Mouse (Mus musculus): ENCODE results near the gene Tnfrsf17. TPM values are rescaled to one million over a fixed set of nuclear protein-coding genes. Genes with fewer than 3 reads are reported as not detected.

Tnfrsf17 gene
- total and polyA plus RNA-seq, 3 experiments, result 0.17 to 0.42 TPM; not detected in 1

DNA sequence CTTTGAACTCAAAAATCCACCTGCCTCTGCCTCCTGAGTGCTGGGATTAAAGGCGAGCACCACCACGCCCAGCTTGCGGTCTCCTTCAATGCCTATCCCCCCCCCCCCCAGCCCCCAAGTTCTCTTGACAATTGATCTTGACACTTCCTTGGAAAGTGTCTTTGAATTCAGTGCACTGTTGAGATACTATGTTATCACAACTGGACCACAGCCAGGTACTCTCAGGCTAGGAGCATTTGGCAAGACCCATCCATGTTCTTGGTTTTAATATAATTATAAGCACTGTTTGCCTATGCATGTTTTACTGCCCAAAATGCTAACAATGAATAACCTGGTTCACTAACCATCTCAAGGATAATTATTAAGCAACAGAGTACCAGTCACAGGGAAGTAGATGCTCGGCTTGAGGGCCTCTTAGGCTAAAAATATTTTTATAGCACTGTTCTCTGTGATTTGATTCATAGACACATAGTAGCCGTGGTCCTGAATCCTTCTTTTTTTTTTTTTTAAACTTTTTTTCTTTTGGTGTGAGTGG lies 2.2 kb downstream of the Tnfrsf17 start:
- peaks cover 1% of the 10 kb centered on the region for H3K27me3 ChIP-seq (replicated peaks)
- no peak overlapping the region for H3K9ac ChIP-seq (ENCODE audit: insufficient read depth, low read depth)
- H3K4me1 ChIP-seq (ENCODE audit: control insufficient read depth in 1 of 2, insufficient read depth in 2 of 2), result peaks cover 14 to 31% of the 10 kb centered on the region in 2 experiments
- H3K79me2 ChIP-seq (replicated peaks; ENCODE audit: control insufficient read depth, extremely low read depth, insufficient read depth, poor library complexity, severe bottlenecking), result no peaks in the 10 kb centered on the region
- in situ Hi-C loops (cut with MboI; ENCODE audit: low pct_ligation_motif_present, low pct_unique_long_range_greater_than_20kb, low sequenced_read_pairs), result loop anchor here (5.0 to 10.0 kb wide), 2 partner anchors 96 to 431 kb away; no protein-coding TSS in a partner anchor
- H3K27ac ChIP-seq (ENCODE audit: insufficient read depth, low read depth), result no peak overlapping the region
- no peak for DNase-seq (ENCODE audit: extremely low read depth)
- no peak for TF ChIP-seq USF2 (conservative IDR thresholded peaks at IDR 0.05; ENCODE audit: low read depth, low read length)
- TF ChIP-seq EP300 (IDR thresholded peaks at IDR 0.05; ENCODE audit: low read length), result no peak
- dilution Hi-C loops (cut with MboI; ENCODE audit: extremely low pct_ligation_motif_present, extremely low pct_unique_long_range_greater_than_20kb, low sequenced_read_pairs), result no loop called here
- no peak overlapping the region for H3K4me3 ChIP-seq (replicated peaks in 1 of 3; ENCODE audit: low read depth in 2 of 3, low read length in 2 of 3, poor library complexity in 1 of 3)
- no peaks in the 10 kb centered on the region for H3K9me3 ChIP-seq (replicated peaks; ENCODE audit: low read length)
- no peaks in the 10 kb centered on the region for H3K36me3 ChIP-seq (replicated peaks in 1 of 2; ENCODE audit: control insufficient read depth in 1 of 2, insufficient read depth in 1 of 2, low read length in 1 of 2)
- no peak overlapping the region for H3K4me2 ChIP-seq (ENCODE audit: insufficient read depth, low read depth, poor library complexity, severe bottlenecking)

- no peaks in the 10 kb centered on the region for H3K36me3 ChIP-seq (replicated peaks in 1 of 2; ENCODE audit: control insufficient read depth in 1 of 2, insufficient read depth in 1 of 2, low read length in 1 of 2)
- DNase-seq (ENCODE audit: extremely low read depth), result no peak
- H3K27me3 ChIP-seq (replicated peaks), result peaks cover 1% of the 10 kb centered on the region
- TF ChIP-seq RAD21 (IDR thresholded peaks at IDR 0.05; ENCODE audit: low read depth, low read length) (peak; percentile 71), NRF1 (IDR thresholded peaks at IDR 0.05; ENCODE audit: low read depth, low read length) (no peak), CHD2 (IDR thresholded peaks at IDR 0.05; ENCODE audit: low read length) (no peak), SMC3 (IDR thresholded peaks at IDR 0.05; ENCODE audit: low read depth, low read length) (peak; percentile 72), CTCF (conservative IDR thresholded peaks at IDR 0.05 in 1 of 2, IDR thresholded peaks at IDR 0.05 in 1 of 2; ENCODE audit: low read depth in 2 of 2, low read length in 2 of 2) (peak in 1 of 2 experiments; percentile 70; a peak in 2 of 4 replicates), MAZ (IDR thresholded peaks at IDR 0.05; ENCODE audit: low read depth, low read length) (no peak), ZC3H11A (IDR thresholded peaks at IDR 0.05; ENCODE audit: low read depth, low read length) (peak; percentile 6; the same call in 1 of the 2 replicates), POLR2AphosphoS2 (IDR thresholded peaks at IDR 0.05; ENCODE audit: low read depth, low read length) (no peak), JUN (IDR thresholded peaks at IDR 0.05; ENCODE audit: insufficient read depth, low read depth, low read length) (no peak), JUND (conservative IDR thresholded peaks at IDR 0.05; ENCODE audit: low read depth, low read length) (no peak)
- no peak overlapping the region for H3K4me3 ChIP-seq (replicated peaks in 1 of 3; ENCODE audit: low read depth in 2 of 3, low read length in 2 of 3, poor library complexity in 1 of 3)
- dilution Hi-C loops (cut with MboI; ENCODE audit: extremely low pct_ligation_motif_present, extremely low pct_unique_long_range_greater_than_20kb, low sequenced_read_pairs) (no loop called here), in situ Hi-C loops (cut with MboI; ENCODE audit: low pct_ligation_motif_present, low pct_unique_long_range_greater_than_20kb, low sequenced_read_pairs) (loop anchor here (5.0 to 10.0 kb wide), 2 partner anchors 96 to 432 kb away; no protein-coding TSS in a partner anchor)
- H3K9me3 ChIP-seq (replicated peaks; ENCODE audit: low read length), result no peaks in the 10 kb centered on the region
- H3K79me2 ChIP-seq (replicated peaks; ENCODE audit: control insufficient read depth, extremely low read depth, insufficient read depth, poor library complexity, severe bottlenecking), result no peaks in the 10 kb centered on the region
- peaks cover 14 to 35% of the 10 kb centered on the region in 2 experiments for H3K4me1 ChIP-seq (ENCODE audit: control insufficient read depth in 1 of 2, insufficient read depth in 2 of 2)
- H3K4me2 ChIP-seq (ENCODE audit: insufficient read depth, low read depth, poor library complexity, severe bottlenecking), result no peak overlapping the region
- H3K9ac ChIP-seq (ENCODE audit: insufficient read depth, low read depth), result no peak overlapping the region
- no peak overlapping the region for H3K27ac ChIP-seq (ENCODE audit: insufficient read depth, low read depth)
Measured at GRCm38 (mm10) chr16:11316748-11317147, 3.1 kb downstream of the Tnfrsf17 start.

DNA sequence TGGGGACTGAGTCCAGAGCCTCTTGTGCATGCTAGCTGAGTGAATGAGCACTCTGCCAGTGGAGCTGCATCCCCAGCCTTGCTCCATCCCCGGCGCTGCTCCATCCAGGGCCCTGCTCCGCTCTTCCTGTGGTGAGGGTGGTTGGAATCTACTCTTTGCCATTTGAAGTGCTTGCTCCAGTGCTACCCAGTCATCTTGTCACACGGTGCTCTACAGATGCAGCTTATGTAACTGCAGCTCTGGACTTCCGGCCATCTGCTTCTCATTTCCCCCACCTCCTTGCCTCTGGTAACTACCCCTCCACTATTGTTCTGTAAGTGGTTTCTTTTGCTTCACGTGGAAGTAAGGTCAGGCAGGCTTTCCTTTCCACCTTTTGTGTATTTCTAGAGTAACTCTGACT lies 3.7 kb downstream of the Tnfrsf17 start:
- Histone ChIP-seq H3K4me2 (ENCODE audit: insufficient read depth, low read depth, poor library complexity, severe bottlenecking) (no peak overlapping the region), H3K27me3 (replicated peaks) (peaks cover 1% of the 10 kb centered on the region), H3K36me3 (replicated peaks in 1 of 2; ENCODE audit: control insufficient read depth in 1 of 2, insufficient read depth in 1 of 2, low read length in 1 of 2) (no peaks in the 10 kb centered on the region), H3K4me3 (replicated peaks in 1 of 3; ENCODE audit: low read depth in 2 of 3, low read length in 2 of 3, poor library complexity in 1 of 3) (no peak overlapping the region), H3K79me2 (replicated peaks; ENCODE audit: control insufficient read depth, extremely low read depth, insufficient read depth, poor library complexity, severe bottlenecking) (no peaks in the 10 kb centered on the region), H3K4me1 (ENCODE audit: control insufficient read depth in 1 of 2, insufficient read depth in 2 of 2) (peaks cover 14 to 38% of the 10 kb centered on the region in 2 experiments), H3K9ac (ENCODE audit: insufficient read depth, low read depth) (no peak overlapping the region), H3K27ac (ENCODE audit: insufficient read depth, low read depth) (no peak overlapping the region), H3K9me3 (replicated peaks; ENCODE audit: low read length) (no peaks in the 10 kb centered on the region)
- in situ Hi-C loops (cut with MboI; ENCODE audit: low pct_ligation_motif_present, low pct_unique_long_range_greater_than_20kb, low sequenced_read_pairs) (loop anchor here (5.0 to 10.0 kb wide), 2 partner anchors 95 to 433 kb away; no protein-coding TSS in a partner anchor), dilution Hi-C loops (cut with MboI; ENCODE audit: extremely low pct_ligation_motif_present, extremely low pct_unique_long_range_greater_than_20kb, low sequenced_read_pairs) (no loop called here)
- TF ChIP-seq RCOR1 (conservative IDR thresholded peaks at IDR 0.05; ENCODE audit: low read depth, low read length) (no peak), POLR2AphosphoS2 (IDR thresholded peaks at IDR 0.05; ENCODE audit: low read depth, low read length) (no peak), MEF2A (IDR thresholded peaks at IDR 0.05; ENCODE audit: borderline replicate concordance, low read depth, low read length) (no peak), CHD1 (IDR thresholded peaks at IDR 0.05; ENCODE audit: low read depth, low read length) (no peak), MAX (IDR thresholded peaks at IDR 0.05; ENCODE audit: low read length) (no peak), ZKSCAN1 (IDR thresholded peaks at IDR 0.05; ENCODE audit: borderline replicate concordance, low read depth, low read length) (no peak), CTCF (conservative IDR thresholded peaks at IDR 0.05 in 1 of 2, IDR thresholded peaks at IDR 0.05 in 1 of 2; ENCODE audit: low read depth in 2 of 2, low read length in 2 of 2) (no peak), ZMIZ1 (IDR thresholded peaks at IDR 0.05; ENCODE audit: low read depth, low read length) (no peak), IRF4 (IDR thresholded peaks at IDR 0.05; ENCODE audit: low read depth, low read length) (no peak), UBTF (IDR thresholded peaks at IDR 0.05; ENCODE audit: low read depth, low read length) (no peak)
- no peak for DNase-seq (ENCODE audit: extremely low read depth)

All from CH12.LX (cell line).